Mouse (Mus musculus) midbrain, embryonic 14.5 days (tissue): ENCODE measurements around the gene Rptn. TPM values are rescaled to one million over a fixed set of nuclear protein-coding genes. Genes with fewer than 3 reads are reported as not detected.

Source experiments
- ATAC-seq: fragments of 200-750 bp; cut with Nextera tagmentation; 2 replicates; pipeline ENCODE4 v1.8.0; 2017; ENCODE audit warnings: moderate number of reproducible peaks, moderate library complexity; ENCODE audit not compliant: low FRiP score, low TSS enrichment
- DNase-seq: peaks from one replicate; pipeline ENCODE4 v3.0.0-alpha.2; 2015
- H3K27ac ChIP-seq: fragments of 300-500 bp; sonication (generic); replicated peaks from 2 replicates; pipeline ENCODE4 v1.5.1; 2014; ENCODE audit warnings: mild to moderate bottlenecking, low read depth, low read length, moderate library complexity
- H3K27me3 ChIP-seq: fragments of 300-500 bp; sonication (generic); 2 replicates; pipeline ENCODE4 v1.6.1; 2014; ENCODE audit warnings: low read length, control low read depth, mixed read lengths; ENCODE audit not compliant: control insufficient read depth, insufficient read depth
- H3K36me3 ChIP-seq: fragments of 300-500 bp; sonication (generic); 2 replicates; pipeline ENCODE4 v1.6.1; 2014; ENCODE audit warnings: low read length, control low read depth; ENCODE audit not compliant: control insufficient read depth, insufficient read depth
- H3K4me1 ChIP-seq: fragments of 300-500 bp; sonication (generic); 2 replicates; pipeline ENCODE4 v1.6.1; 2014; ENCODE audit warnings: mild to moderate bottlenecking, antibody characterized with exemption, low read length, control low read depth; ENCODE audit not compliant: control insufficient read depth, insufficient read depth
- H3K4me2 ChIP-seq: fragments of 300-500 bp; sonication (generic); 2 replicates; pipeline ENCODE4 v1.6.1; 2014; ENCODE audit warnings: mild to moderate bottlenecking, low read length, moderate library complexity
- H3K4me3 ChIP-seq: fragments of 300-500 bp; sonication (generic); replicated peaks from 2 replicates; pipeline ENCODE4 v1.5.1; 2014; ENCODE audit warnings: low read depth, low read length
- H3K9ac ChIP-seq: fragments of 300-500 bp; sonication (generic); replicated peaks from 2 replicates; pipeline ENCODE4 v1.6.1; 2014; ENCODE audit warnings: mild to moderate bottlenecking, low read length, moderate library complexity
- H3K9me3 ChIP-seq: fragments of 300-500 bp; sonication (generic); 2 replicates; pipeline ENCODE4 v1.6.1; 2016; ENCODE audit warnings: low read length, control low read depth, mixed read lengths; ENCODE audit not compliant: control insufficient read depth
- WGBS: fragments of 180-500 bp; shearing (Covaris S2); extraction: QIAGEN DNeasy Blood & Tissue Kit; methylation state at CpG from one replicate; pipeline ENCODE4 v1.1.7; 2014; 5-methylcytosine and 5-hydroxymethylcytosine counted together
- polyA plus RNA-seq: library from polyadenylated mRNA; unstranded; fragments of >200 nt; fragmentation: Nextera tagmentation; extraction: Ambion mirVana; gene quantifications from 2 replicates; pipeline ENCODE4 v1.2.1, GENCODE M21; 2014

Rptn gene
- not detected in 2 replicates for polyA plus RNA-seq

- Histone ChIP-seq H3K27me3 (no peaks in the 10 kb centered on the region), H3K36me3 (no peaks in the 10 kb centered on the region), H3K4me2 (no peak within 1 kb of the TSS), H3K9ac (no peak within 1 kb of the TSS), H3K27ac (no peak within 1 kb of the TSS), H3K9me3 (no peaks in the 10 kb centered on the region), H3K4me1 (no peaks in the 10 kb centered on the region), H3K4me3 (no peak within 1 kb of the TSS)
- ATAC-seq = no peak
- DNase-seq = no peak
- 72% methylated on average over 2 of the region's 2 CpGs for WGBS
These were observed at the start of gene Rptn for GRCm38 (mm10) chr3:93393366-93393765. TSS of gene Rptn (plus strand) at chr3:93393699.

DNA sequence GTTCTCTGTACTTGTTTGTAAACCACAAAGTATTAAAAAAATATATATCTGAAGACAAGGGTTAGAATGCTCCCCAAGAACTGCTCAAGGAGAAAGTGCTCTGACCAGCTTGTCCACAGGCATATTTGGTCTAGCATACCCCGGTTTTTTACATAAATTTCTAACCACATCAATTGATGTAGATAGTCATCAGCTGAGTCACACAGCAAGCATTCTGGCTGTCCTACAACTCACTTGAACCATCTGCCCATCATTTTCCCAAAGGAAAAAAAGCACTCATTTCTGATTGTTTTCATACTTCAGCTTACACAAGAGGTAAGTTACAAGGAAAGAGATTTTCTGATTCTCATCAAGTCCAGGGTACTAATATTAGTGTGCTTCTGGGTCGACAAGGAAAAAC, 46.6 kb upstream of the Rptn start:
- no peak overlapping the region for H3K4me3 ChIP-seq
- DNase-seq (no peak), ATAC-seq (no peak)
- no peaks in the 10 kb centered on the region for H3K27me3 ChIP-seq
- H3K4me1 ChIP-seq = no peaks in the 10 kb centered on the region
- no peak overlapping the region for H3K4me2 ChIP-seq
- H3K36me3 ChIP-seq = no peaks in the 10 kb centered on the region
- no peak overlapping the region for H3K27ac ChIP-seq
- 83% methylated on average over 2 of the region's 2 CpGs for WGBS
- no peaks in the 10 kb centered on the region for H3K9me3 ChIP-seq
- no peak overlapping the region for H3K9ac ChIP-seq

DNA sequence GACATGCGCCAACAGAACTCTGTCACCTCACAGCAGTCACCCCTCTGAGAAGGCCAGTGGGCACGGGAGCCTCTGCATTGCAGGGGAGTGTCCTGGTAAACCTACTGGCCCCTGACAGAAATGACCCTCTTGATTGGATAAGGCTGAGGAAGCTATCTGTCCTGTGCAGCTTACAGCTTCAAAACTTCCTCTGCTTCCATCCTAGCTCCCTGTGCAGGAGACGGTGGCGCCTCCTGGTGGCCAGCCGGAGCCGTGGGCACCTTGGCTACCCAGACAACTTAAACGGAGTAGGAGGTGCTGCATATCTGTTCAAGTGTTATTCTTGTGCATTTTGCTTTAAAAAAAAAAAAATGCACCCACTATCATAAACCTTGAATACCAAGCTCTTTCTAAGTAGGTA, 33.5 kb upstream of the Rptn start:
- 19% methylated on average over 7 of the region's 7 CpGs for WGBS
- H3K36me3 ChIP-seq = no peaks in the 10 kb centered on the region
- peak; percentile 61 for DNase-seq
- no peak overlapping the region for H3K4me3 ChIP-seq
- no peaks in the 10 kb centered on the region for H3K9me3 ChIP-seq
- H3K27ac ChIP-seq = no peak overlapping the region
- no peak for ATAC-seq
- no peak overlapping the region for H3K9ac ChIP-seq
- H3K27me3 ChIP-seq = no peaks in the 10 kb centered on the region
- H3K4me2 ChIP-seq = no peak overlapping the region
- H3K4me1 ChIP-seq = no peaks in the 10 kb centered on the region

DNA sequence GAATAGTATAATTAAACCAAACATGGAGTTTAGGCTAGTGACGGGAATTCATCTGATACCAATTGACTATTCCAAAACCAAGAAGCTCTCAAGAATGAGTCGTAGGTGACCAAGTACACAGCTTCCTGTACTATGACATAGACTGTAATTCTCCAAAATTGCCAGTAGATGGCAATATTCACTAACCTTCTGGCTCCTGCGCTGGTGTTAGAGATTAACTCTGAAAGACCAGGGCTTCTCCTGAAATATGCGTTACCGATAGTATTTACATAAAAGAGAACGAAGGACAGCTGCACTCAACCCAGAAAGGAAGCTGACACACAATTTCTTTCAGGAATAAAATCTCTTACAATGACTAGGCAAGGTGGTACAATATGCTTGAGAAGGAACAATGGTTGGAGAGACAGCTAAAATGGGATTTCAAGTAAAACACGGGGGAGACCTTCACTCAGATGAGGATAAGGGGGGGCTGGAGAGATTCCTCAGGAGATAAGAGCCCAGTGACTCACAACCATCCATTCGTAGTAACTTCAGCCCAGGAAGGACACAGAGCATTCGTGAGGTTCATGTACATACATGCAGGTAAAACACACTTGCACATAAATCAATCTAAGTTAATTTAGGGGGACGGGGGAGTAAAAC, 31.4 kb upstream of the Rptn start:
- Histone ChIP-seq H3K36me3 (no peaks in the 10 kb centered on the region), H3K27me3 (no peaks in the 10 kb centered on the region), H3K4me2 (peak overlapping the region; percentile 49), H3K4me3 (no peak overlapping the region), H3K27ac (no peak overlapping the region), H3K9me3 (no peaks in the 10 kb centered on the region), H3K9ac (0 out of 2 replicates have a peak overlapping the region, but pooled peaks have one; percentile 24), H3K4me1 (no peaks in the 10 kb centered on the region)
- peak; percentile 87 for DNase-seq
- ATAC-seq = peak; percentile 72; the same call in 1 of the 2 replicates
- 13% methylated on average over 10 of the region's 10 CpGs for WGBS

DNA sequence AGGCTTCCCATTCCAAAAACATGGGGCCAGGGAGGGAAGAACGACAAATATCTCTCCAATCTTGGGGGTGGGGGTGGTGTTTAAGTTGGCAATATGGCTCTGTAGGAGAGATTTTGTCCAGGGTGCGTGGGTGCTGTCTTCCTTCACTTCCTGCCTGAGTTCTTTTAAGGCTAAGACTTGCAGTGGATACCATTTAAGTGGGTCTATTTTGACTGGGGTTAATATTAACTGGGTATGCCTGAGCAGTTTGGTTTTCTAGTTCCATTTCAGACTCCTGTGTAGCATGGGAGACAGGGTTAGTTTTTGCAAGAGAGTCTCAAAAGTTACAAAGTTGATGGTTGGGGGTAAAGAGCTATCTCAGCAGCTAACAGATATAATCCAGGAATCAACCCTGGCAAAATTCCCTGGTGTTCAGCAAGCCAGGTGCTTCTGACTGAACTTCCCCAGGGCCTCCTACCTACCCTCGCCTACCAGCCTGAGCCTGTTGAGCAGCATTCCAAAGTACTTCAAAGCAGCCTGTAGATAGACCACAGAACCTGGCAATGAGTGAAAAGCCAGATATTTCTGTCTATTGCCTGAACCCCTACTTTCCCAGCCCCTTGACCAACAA, 26.4 kb upstream of the Rptn start:
- Histone ChIP-seq H3K9ac (no peak overlapping the region), H3K27ac (no peak overlapping the region), H3K4me3 (no peak overlapping the region), H3K9me3 (no peaks in the 10 kb centered on the region), H3K4me2 (no peak overlapping the region), H3K27me3 (no peaks in the 10 kb centered on the region), H3K36me3 (no peaks in the 10 kb centered on the region), H3K4me1 (no peaks in the 10 kb centered on the region)
- DNase-seq (no peak), ATAC-seq (no peak)
- WGBS = 68% methylated on average over 3 of the region's 3 CpGs

DNA sequence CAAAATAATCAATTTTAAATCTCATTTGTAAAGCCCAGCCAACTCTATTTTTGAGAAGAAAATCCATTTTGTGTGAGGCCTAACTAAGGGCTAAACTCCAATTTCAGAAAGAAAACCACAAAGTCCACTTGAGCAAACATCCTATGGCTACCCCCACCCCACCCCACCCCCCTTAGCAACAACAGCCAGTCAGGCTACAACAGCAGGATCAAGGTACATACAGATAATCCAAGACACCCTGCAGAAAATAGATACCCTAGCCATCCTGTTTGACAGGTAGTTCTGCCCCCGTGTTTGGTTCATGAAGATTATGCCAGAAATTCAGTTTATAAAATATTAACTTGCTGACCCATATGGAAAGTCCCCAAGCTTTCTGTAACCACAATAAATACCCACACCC, 25.3 kb upstream of the Rptn start:
- no peaks in the 10 kb centered on the region for H3K36me3 ChIP-seq
- no peak overlapping the region for H3K9ac ChIP-seq
- no peak overlapping the region for H3K4me3 ChIP-seq
- no peaks in the 10 kb centered on the region for H3K4me1 ChIP-seq
- H3K27me3 ChIP-seq = no peaks in the 10 kb centered on the region
- H3K9me3 ChIP-seq = no peaks in the 10 kb centered on the region
- ATAC-seq = no peak
- H3K27ac ChIP-seq = no peak overlapping the region
- H3K4me2 ChIP-seq = no peak overlapping the region
- no peak for DNase-seq
- WGBS = 83% methylated on average over 1 of the region's 1 CpGs

DNA sequence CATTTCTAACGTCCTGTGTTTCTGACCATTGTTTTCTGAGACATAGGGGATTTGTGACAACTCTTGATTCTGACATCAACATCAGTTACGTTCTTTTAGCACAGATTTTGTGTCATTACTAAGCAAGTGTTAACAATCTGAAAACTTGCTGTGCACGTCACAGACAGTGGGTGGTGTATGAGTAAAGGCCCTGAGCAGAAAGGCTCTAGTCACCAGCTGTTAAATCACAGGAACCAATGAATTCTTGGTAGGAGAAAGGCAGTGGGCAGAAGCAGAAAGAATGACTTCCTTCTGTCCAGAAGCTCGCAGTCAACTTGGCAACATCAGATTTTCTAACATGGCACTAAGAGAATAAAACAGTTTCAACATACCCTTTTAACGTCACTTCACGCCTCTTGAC, 20.1 kb upstream of the Rptn start:
- Histone ChIP-seq H3K9me3 (no peaks in the 10 kb centered on the region), H3K9ac (no peak overlapping the region), H3K4me2 (no peak overlapping the region), H3K27me3 (no peaks in the 10 kb centered on the region), H3K27ac (no peak overlapping the region), H3K4me3 (no peak overlapping the region), H3K4me1 (no peaks in the 10 kb centered on the region), H3K36me3 (no peaks in the 10 kb centered on the region)
- DNase-seq (no peak), ATAC-seq (no peak)
- WGBS = 79% methylated on average over 6 of the region's 6 CpGs

- 74% methylated on average over 1 of the region's 1 CpGs for WGBS
- Histone ChIP-seq H3K9ac (no peak overlapping the region), H3K4me3 (no peak overlapping the region), H3K27ac (no peak overlapping the region), H3K27me3 (no peaks in the 10 kb centered on the region), H3K36me3 (no peaks in the 10 kb centered on the region), H3K9me3 (no peaks in the 10 kb centered on the region), H3K4me2 (no peak overlapping the region), H3K4me1 (no peaks in the 10 kb centered on the region)
- DNase-seq = no peak
- no peak for ATAC-seq
These were observed 18.3 kb upstream of the Rptn start for GRCm38 (mm10) chr3:93375196-93375595.

DNA sequence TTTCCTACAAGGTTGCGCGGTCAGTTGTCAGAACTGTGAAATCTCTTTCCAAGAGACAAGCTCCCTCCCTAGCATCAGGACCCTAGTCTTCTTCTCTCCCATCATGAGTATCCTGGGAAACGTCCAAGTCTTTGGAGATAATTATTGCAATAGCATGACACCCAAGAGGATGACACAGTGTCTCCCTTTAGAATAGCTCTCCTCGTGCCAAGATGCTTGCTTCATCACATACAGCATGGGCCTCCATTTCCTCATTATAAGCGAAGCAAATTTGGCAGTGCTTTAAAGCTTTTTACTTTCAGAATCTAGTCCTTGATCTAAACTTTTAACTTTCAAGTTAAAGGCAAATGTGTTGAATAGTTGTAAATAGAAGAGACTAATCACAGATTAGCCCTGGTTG, 17.9 kb upstream of the Rptn start:
- H3K4me3 ChIP-seq = no peak overlapping the region
- H3K27ac ChIP-seq = no peak overlapping the region
- DNase-seq (no peak), ATAC-seq (no peak)
- H3K4me1 ChIP-seq = no peaks in the 10 kb centered on the region
- H3K9ac ChIP-seq = no peak overlapping the region
- WGBS = 91% methylated on average over 5 of the region's 5 CpGs
- no peaks in the 10 kb centered on the region for H3K9me3 ChIP-seq
- no peaks in the 10 kb centered on the region for H3K27me3 ChIP-seq
- H3K36me3 ChIP-seq = no peaks in the 10 kb centered on the region
- no peak overlapping the region for H3K4me2 ChIP-seq
